Mouse (Mus musculus): ENCODE results near the gene Tbc1d14.

Gene Tbc1d14

GRCm38 (mm10) chr5:36461231-36461630 lies 131.8 kb downstream of the Tbc1d14 start:
- DNase-seq (ENCODE audit: low spot score): no peak

GRCm38 (mm10) chr5:36460712-36461111 lies 132.4 kb downstream of the Tbc1d14 start:
- DNase-seq (ENCODE audit: low spot score): no peak

- no peak for DNase-seq (ENCODE audit: low spot score)
These were observed 134.2 kb downstream of the Tbc1d14 start for GRCm38 (mm10) chr5:36458926-36459325.

- no peak for DNase-seq (ENCODE audit: low spot score)
These were observed 135.4 kb downstream of the Tbc1d14 start for GRCm38 (mm10) chr5:36457706-36458105.

GRCm38 (mm10) chr5:36452821-36453220 lies 140.3 kb downstream of the Tbc1d14 start:
- no peak for DNase-seq (ENCODE audit: low spot score)

- DNase-seq (ENCODE audit: low spot score): no peak
These were observed 141.1 kb downstream of the Tbc1d14 start for GRCm38 (mm10) chr5:36451872-36452389.

GRCm38 (mm10) chr5:36451119-36451518 lies 142.0 kb downstream of the Tbc1d14 start:
- no peak for DNase-seq (ENCODE audit: low spot score)

GRCm38 (mm10) chr5:36449710-36450358 lies 143.2 kb downstream of the Tbc1d14 start:
- no peak for DNase-seq (ENCODE audit: low spot score)

- no peak for DNase-seq (ENCODE audit: low spot score)
These were observed 145.2 kb downstream of the Tbc1d14 start for GRCm38 (mm10) chr5:36447872-36448271.

- DNase-seq (ENCODE audit: low spot score): no peak
These were observed 146.7 kb downstream of the Tbc1d14 start for GRCm38 (mm10) chr5:36446166-36446890.

- no peak for DNase-seq (ENCODE audit: low spot score)
These were observed 148.0 kb downstream of the Tbc1d14 start for GRCm38 (mm10) chr5:36445028-36445427.

- no peak for DNase-seq (ENCODE audit: low spot score)
These were observed 148.5 kb downstream of the Tbc1d14 start for GRCm38 (mm10) chr5:36444611-36445010.

GRCm38 (mm10) chr5:36440741-36441140 lies 152.3 kb downstream of the Tbc1d14 start:
- DNase-seq (ENCODE audit: low spot score): no peak

Data from ovary, adult 18-20 months (tissue).